Mouse (Mus musculus) lung, embryonic 14.5 days (tissue): Measurements from ENCODE around the gene Hist2h3b. TPM values are rescaled to one million over a fixed set of nuclear protein-coding genes. Genes with fewer than 3 reads are reported as not detected.

Experiments used
- ATAC-seq: fragments of 200-750 bp; cut with Nextera tagmentation; 2 replicates; pipeline ENCODE4 v1.8.0; 2017; ENCODE audit warnings: mild to moderate bottlenecking, moderate TSS enrichment, moderate library complexity; ENCODE audit not compliant: insufficient read depth
- DNase-seq: peaks from one replicate; pipeline ENCODE4 v3.0.0-alpha.2; 2015
- H3K27ac ChIP-seq: fragments of 300-500 bp; sonication (generic); 2 replicates; pipeline ENCODE4 v1.5.1; 2014; ENCODE audit warnings: low read depth, mild to moderate bottlenecking, moderate library complexity
- H3K27me3 ChIP-seq: fragments of 300-500 bp; sonication (generic); 2 replicates; pipeline ENCODE4 v1.6.1; 2014; ENCODE audit warnings: low read length, control low read depth; ENCODE audit not compliant: insufficient read depth
- H3K36me3 ChIP-seq: fragments of 300-500 bp; sonication (generic); 2 replicates; pipeline ENCODE4 v1.6.1; 2014; ENCODE audit warnings: control low read depth; ENCODE audit not compliant: insufficient read depth
- H3K4me1 ChIP-seq: fragments of 300-500 bp; sonication (generic); 2 replicates; pipeline ENCODE4 v1.6.1; 2014; ENCODE audit warnings: antibody characterized with exemption, control low read depth; ENCODE audit not compliant: insufficient read depth
- H3K4me2 ChIP-seq: fragments of 300-500 bp; sonication (generic); 2 replicates; pipeline ENCODE4 v1.6.1; 2014; ENCODE audit warnings: mild to moderate bottlenecking
- H3K4me3 ChIP-seq: fragments of 300-500 bp; sonication (generic); 2 replicates; pipeline ENCODE4 v1.5.1; 2014; ENCODE audit warnings: low read depth, low read length
- H3K9ac ChIP-seq: fragments of 300-500 bp; sonication (generic); 2 replicates; pipeline ENCODE4 v1.6.1; 2014
- H3K9me3 ChIP-seq: fragments of 300-500 bp; sonication (generic); 2 replicates; pipeline ENCODE4 v1.6.1; 2016; ENCODE audit warnings: low read depth, low read length, control low read depth
- CTCF ChIP-seq: IDR thresholded peaks from 2 replicates; pipeline ENCODE4 v1.5.1; 2016; ENCODE audit warnings: antibody characterized with exemption, low read depth
- WGBS: fragments of 180-500 bp; shearing (Covaris S2); extraction: QIAGEN DNeasy Blood & Tissue Kit; methylation state at CpG from one replicate; pipeline ENCODE4 v1.1.7; 2014; 5-methylcytosine and 5-hydroxymethylcytosine counted together
- polyA plus RNA-seq: library from polyadenylated mRNA; unstranded; fragments of >200 nt; fragmentation: Nextera tagmentation; extraction: Ambion mirVana; gene quantifications from 2 replicates; pipeline ENCODE4 v1.2.1, GENCODE M21; 2014

Hist2h3b gene
- polyA plus RNA-seq, 1 experiment from 2014 or later: 111 TPM

DNA sequence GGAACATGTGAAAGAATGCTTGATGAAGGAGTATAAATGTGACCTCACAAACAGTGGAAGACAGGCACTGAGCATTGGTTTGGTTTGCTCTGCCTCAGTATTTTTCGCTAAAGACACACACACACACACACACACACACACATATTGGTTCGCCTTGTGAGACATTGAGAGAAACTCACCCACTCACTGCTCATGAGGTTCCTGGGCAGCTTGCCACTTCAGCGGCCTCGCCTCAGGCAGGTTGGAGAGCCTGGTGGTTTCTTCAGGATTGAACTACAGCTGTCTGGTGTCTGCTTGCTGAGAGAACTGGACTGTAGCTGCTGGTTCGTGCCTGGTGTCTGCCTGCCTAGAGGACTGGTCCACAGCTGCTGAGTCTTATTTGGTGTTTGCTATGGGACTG lies 8.2 kb upstream of the Hist2h3b start:
- ATAC-seq: no peak
- Histone ChIP-seq H3K27me3 (no peaks in the 10 kb centered on the region), H3K4me2 (no peak overlapping the region), H3K36me3 (no peaks in the 10 kb centered on the region), H3K4me1 (peaks cover 3% of the 10 kb centered on the region; the same call in 1 of the 2 replicates), H3K27ac (no peak overlapping the region), H3K4me3 (no peak overlapping the region), H3K9me3 (no peaks in the 10 kb centered on the region), H3K9ac (no peak overlapping the region)
- no peak for TF ChIP-seq CTCF
- no peak for DNase-seq
- WGBS: 87% methylated on average over 5 of the region's 5 CpGs

DNA sequence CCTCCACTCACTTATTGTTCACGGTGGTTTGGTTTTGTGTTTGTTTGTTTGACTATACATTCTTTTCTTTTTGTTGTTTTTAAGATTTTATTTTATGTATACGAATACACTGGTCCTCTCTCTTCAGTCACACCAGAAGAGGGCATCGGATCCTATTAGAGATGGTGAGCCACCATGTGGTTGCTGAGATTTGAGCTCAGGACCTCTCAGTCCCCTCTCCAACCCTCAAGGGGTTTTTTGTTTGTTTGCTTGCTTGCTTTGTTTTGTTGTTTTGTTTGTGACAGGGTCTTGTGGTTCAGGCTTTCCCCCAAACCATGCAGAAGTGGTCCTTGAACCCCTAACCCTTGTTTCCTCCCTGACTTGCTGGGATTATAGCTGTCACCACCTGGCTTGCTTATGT lies 6.8 kb upstream of the Hist2h3b start:
- H3K4me1 ChIP-seq: peaks cover 3% of the 10 kb centered on the region; the same call in 1 of the 2 replicates
- no peaks in the 10 kb centered on the region for H3K9me3 ChIP-seq
- WGBS: 41% methylated on average over 3 of the region's 3 CpGs
- peak overlapping the region; percentile 60 for H3K4me3 ChIP-seq
- H3K27ac ChIP-seq: peak overlapping the region; percentile 99
- H3K27me3 ChIP-seq: no peaks in the 10 kb centered on the region
- peak overlapping the region; percentile 85 for H3K4me2 ChIP-seq
- ATAC-seq (no peak), DNase-seq (peak; percentile 13)
- 0 out of 2 replicates have a peak, but pooled peaks have one; percentile 7 for TF ChIP-seq CTCF
- no peaks in the 10 kb centered on the region for H3K36me3 ChIP-seq
- peak overlapping the region; percentile 76 for H3K9ac ChIP-seq

DNA sequence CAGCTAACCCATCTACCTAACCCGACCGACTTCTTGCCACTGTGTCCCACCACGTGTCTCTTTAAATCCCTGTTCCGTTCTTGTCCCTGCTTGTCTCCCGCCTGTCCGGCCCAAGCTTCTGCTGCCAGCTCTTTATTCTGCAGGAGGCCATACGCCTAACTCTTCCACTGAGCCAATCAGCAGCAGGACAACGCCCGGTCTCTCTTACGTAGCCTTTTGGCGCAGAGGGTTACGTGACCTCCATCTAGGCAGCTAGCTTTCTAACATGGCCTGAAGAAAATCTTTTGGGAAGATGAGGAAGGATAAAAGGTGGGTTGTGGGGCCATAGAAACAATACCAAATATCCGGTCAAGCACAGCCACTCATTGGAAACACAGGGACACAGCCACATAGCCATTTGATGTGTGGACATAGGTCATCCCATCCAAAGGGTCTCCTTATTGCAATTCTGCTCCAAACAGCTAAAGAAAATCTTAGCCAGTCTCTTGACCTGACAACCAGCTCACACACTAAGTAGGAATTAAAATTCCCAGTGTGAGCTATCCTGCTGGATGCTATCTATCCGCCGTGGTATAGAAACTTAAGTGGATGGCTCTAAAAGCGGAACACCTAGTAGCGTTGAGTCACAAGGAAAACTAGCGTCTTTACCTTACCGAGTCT lies 6.1 kb upstream of the Hist2h3b start:
- Histone ChIP-seq H3K9me3 (no peaks in the 10 kb centered on the region), H3K4me2 (peak overlapping the region; percentile 85), H3K4me3 (peak overlapping the region; percentile 60), H3K4me1 (peaks cover 6% of the 10 kb centered on the region; the same call in 1 of the 2 replicates), H3K9ac (peak overlapping the region; percentile 76), H3K27ac (peak overlapping the region; percentile 99), H3K27me3 (no peaks in the 10 kb centered on the region), H3K36me3 (no peaks in the 10 kb centered on the region)
- WGBS: under 1% methylated on average over 19 of the region's 19 CpGs
- DNase-seq (peak; percentile 94), ATAC-seq (peak; percentile 89)
- TF ChIP-seq CTCF: no peak

DNA sequence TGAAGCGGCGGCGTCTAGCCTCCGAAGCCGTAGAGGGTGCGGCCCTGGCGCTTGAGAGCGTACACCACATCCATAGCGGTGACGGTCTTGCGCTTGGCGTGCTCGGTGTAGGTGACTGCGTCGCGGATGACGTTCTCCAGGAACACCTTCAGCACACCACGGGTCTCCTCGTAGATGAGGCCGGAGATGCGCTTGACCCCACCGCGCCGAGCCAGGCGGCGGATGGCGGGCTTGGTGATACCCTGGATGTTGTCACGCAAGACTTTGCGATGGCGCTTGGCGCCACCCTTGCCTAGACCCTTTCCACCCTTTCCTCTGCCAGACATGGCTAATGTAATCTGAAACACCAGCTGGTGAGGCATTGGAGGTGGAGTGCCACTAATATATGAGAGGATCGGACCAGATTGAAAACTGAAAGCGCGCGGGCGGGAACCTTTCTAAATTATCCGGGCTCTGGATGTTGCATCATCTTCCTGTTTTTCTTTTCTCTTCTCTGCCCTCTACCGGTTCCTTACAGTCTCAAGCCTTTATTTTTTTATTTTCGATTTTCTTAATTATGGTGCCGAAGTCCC lies 5.4 kb upstream of the Hist2h3b start, which contains the start of gene Hist2h4:
TSS of gene Hist2h4 (minus strand) at position 333 of the 572 bp plus-strand sequence.
- Histone ChIP-seq H3K27ac (peak within 1 kb of the TSS; percentile 99), H3K27me3 (no peaks in the 10 kb centered on the region), H3K9me3 (no peaks in the 10 kb centered on the region), H3K4me2 (peak within 1 kb of the TSS; percentile 85), H3K36me3 (no peaks in the 10 kb centered on the region), H3K4me3 (peak within 1 kb of the TSS; percentile 60), H3K4me1 (peaks cover 9% of the 10 kb centered on the region), H3K9ac (peak within 1 kb of the TSS; percentile 80)
- peak; percentile 99 for DNase-seq
- peak; percentile 50 for TF ChIP-seq CTCF
- under 1% methylated on average over 40 of the region's 40 CpGs for WGBS
- peak; percentile 89 for ATAC-seq

DNA sequence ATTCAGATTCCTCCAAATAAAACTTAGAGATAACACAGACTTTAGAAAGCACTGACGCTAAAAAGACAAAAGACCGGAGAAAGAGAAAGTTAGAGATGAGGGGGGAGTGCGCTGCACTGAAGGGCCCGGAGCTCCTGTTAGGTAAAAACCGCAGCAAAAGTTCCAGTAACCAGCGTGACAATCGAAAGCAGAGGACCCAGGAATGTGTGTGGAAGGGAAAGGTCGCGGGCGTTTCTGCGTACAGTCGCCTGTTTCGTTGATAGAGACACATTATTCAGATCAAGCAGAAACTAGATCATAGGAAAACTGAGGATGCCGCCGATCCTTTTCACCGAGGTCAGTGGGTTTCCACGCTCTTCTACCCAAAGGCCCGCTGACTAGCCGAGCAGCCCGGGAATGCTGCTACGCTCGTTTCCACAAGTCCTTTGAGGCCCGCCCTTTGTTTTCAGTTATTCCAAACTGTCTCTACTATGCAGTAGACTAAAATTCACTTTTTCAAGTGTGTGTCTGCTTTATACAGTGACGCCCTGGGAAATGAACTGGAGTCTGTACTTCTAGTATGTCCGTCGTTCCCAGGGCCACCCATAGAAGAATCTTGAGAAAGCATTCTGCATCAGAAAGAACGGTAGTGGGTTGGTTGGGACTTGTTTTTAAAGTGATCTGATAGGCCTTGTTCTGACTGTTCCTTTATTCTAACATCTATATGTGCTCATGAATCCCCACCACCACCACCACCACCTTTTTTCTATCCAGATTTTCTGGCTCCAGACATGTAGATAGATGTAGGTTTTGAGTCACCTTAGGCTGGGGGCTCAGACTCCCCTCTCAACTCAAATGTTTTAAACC lies 4.7 kb upstream of the Hist2h3b start:
- peak overlapping the region; percentile 99 for H3K27ac ChIP-seq

DNA sequence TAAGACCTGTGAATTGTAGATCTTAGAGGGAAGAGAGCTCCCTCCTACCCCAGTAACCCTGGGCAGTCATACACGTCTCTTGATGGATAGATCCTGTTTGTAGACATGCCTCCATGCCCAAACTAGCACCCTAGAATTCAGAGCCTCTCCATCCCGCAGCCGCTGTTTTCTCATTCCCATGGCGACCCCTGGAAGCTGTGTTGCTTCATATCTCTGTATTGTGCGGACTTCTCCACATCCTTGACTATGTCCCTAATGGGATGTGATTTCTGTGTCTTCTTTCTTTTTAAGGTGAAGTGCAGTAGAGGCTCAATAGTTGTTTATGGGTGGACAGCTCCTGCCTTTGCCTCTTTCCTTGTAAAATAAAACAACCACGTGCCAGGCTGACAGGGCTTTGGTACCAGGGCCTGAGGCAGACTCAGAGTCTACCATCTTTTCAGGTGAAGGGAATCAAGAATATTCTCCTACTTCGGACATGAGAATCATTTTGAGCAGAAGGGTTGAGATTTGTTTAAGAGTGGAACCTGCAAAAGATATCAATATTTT lies 4.0 kb upstream of the Hist2h3b start:
- Histone ChIP-seq H3K27me3 (no peaks in the 10 kb centered on the region), H3K36me3 (no peaks in the 10 kb centered on the region), H3K4me2 (peak overlapping the region; percentile 85), H3K4me1 (peaks cover 9% of the 10 kb centered on the region), H3K27ac (peak overlapping the region; percentile 99), H3K9ac (peak overlapping the region; percentile 80), H3K9me3 (no peaks in the 10 kb centered on the region), H3K4me3 (peak overlapping the region; percentile 60; the same call in 1 of the 2 replicates)
- peak; percentile 45 for DNase-seq
- no peak for TF ChIP-seq CTCF
- ATAC-seq: no peak
- 59% methylated on average over 7 of the region's 7 CpGs for WGBS

More for the DNA sequence above, 4.7 kb upstream of the Hist2h3b start:
- DNase-seq (no peak), ATAC-seq (0 out of 2 replicates have a peak, but pooled peaks have one; percentile 15)
- H3K4me1 ChIP-seq: peaks cover 9% of the 10 kb centered on the region
- WGBS: 6% methylated on average over 27 of the region's 27 CpGs
- no peaks in the 10 kb centered on the region for H3K9me3 ChIP-seq
- peak overlapping the region; percentile 60 for H3K4me3 ChIP-seq
- H3K9ac ChIP-seq: peak overlapping the region; percentile 80
- H3K27me3 ChIP-seq: no peaks in the 10 kb centered on the region
- no peaks in the 10 kb centered on the region for H3K36me3 ChIP-seq
- no peak for TF ChIP-seq CTCF
- H3K4me2 ChIP-seq: peak overlapping the region; percentile 85
